In the genomic region with DNA sequence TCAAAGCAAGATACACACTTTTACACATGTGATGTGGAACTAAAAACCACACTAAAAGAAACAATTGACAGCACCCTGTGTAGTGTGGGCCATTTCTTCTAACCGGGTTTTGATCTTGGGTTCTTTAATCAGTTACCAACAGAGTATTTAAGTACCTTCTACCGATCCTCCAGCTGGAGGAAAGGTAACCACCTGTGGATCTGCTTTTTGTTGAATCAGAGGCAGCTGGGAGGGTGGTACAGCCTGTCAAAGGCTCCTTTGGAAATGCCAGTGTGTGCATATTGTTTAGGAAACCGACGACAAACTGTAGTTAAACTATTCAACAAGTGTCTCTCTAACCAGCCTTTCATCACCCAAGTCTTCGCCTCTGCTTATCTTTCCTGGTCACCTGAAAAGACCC, we compare ENCODE assay signal across 16 mouse cellular contexts. TPM values are rescaled to one million over a fixed set of nuclear protein-coding genes. Genes with fewer than 3 reads are reported as not detected.
DNase-seq lines count a peak whose midpoint lies in the region; ATAC-seq lines count a peak whose summit lies in the region.
"Had no signal": no experiment of that assay in that cellular context is flagged by ENCODE, and none has a peak within 500 bp of the region (broad histone marks: within the 10 kb centered on the region; RNA-seq: fewer than 3 reads in every experiment).

No protein-coding gene starts in this region.

- no peak overlapping the region for H3K9ac ChIP-seq in kidney, embryonic 16.5 days (replicated peaks; ENCODE audit: low read length)
- H3K9ac ChIP-seq in lung, embryonic 16.5 days (ENCODE audit: low read length) = peak overlapping the region; percentile 92; the same call in 1 of the 2 replicates
- H3K9ac ChIP-seq in embryonic facial prominence, embryonic 13.5 days = no peak overlapping the region

- peaks cover 9% of the 10 kb centered on the region for H3K9me3 ChIP-seq in kidney, embryonic 16.5 days (ENCODE audit: low read length)
- H3K9me3 ChIP-seq in lung, embryonic 16.5 days (ENCODE audit: control insufficient read depth, low read length) = no peaks in the 10 kb centered on the region
- peaks cover 5% of the 10 kb centered on the region; the same call in 1 of the 2 replicates for H3K9me3 ChIP-seq in embryonic facial prominence, embryonic 13.5 days
- H3K9me3 ChIP-seq: G1E had no signal

- ATAC-seq in kidney, embryonic 16.5 days (ENCODE audit: low FRiP score, low TSS enrichment) = no peak
- ATAC-seq in lung, embryonic 16.5 days (ENCODE audit: low read depth) = no peak
- ATAC-seq in embryonic facial prominence, embryonic 13.5 days (ENCODE audit: insufficient number of reproducible peaks, insufficient read depth, low FRiP score, low TSS enrichment, low read depth) = no peak

- peak overlapping the region; percentile 62; the same call in 1 of the 2 replicates for H3K4me2 ChIP-seq in kidney, embryonic 16.5 days (replicated peaks; ENCODE audit: low read depth, low read length)
- H3K4me2 ChIP-seq in lung, embryonic 16.5 days (ENCODE audit: low read depth, low read length) = peak overlapping the region; percentile 92
- peak overlapping the region; percentile 77 for H3K4me2 ChIP-seq in embryonic facial prominence, embryonic 13.5 days

- no peak for DNase-seq in kidney, postnatal 4 days
- no peak for DNase-seq in lung, postnatal 25 days (ENCODE audit: low spot score)
- peak; percentile 40 for DNase-seq in ES-CJ7 (ENCODE audit: low read depth, low spot score)
- no peak for DNase-seq in neural tube, embryonic 10.5 days (ENCODE audit: extremely low spot score, low spot score)
- no peak for DNase-seq in left cerebral cortex, postnatal 25 days (ENCODE audit: low spot score in 2 of 2)
- DNase-seq: cerebellum, postnatal 14 days; embryo, embryonic 11 days; gastrocnemius, postnatal 10 days; midbrain, embryonic 14.5 days; right cerebral cortex, adult 18-20 months; thymus, postnatal 14 days had no signal

- WGBS in kidney, embryonic 16.5 days = 41% methylated on average over 5 of the region's 5 CpGs
- WGBS in lung, embryonic 16.5 days = 18% methylated on average over 5 of the region's 5 CpGs
- 13% methylated on average over 5 of the region's 5 CpGs for WGBS in embryonic facial prominence, embryonic 13.5 days

- H3K4me3 ChIP-seq in kidney, embryonic 16.5 days (ENCODE audit: low read length) = no peak overlapping the region
- H3K4me3 ChIP-seq in lung, embryonic 16.5 days (ENCODE audit: low read length) = peak overlapping the region; percentile 89
- no peak overlapping the region for H3K4me3 ChIP-seq in embryonic facial prominence, embryonic 13.5 days
- H3K4me3 ChIP-seq: erythroblast, embryonic 14.5 days had no signal

- intact Hi-C loops in left cerebral cortex, postnatal 25 days (cut with DNase I) = loop anchor here (5.0 to 10.0 kb wide), 2 partner anchors 156 to 211 kb away; no protein-coding TSS in a partner anchor

- H3K27ac ChIP-seq in kidney, embryonic 16.5 days (ENCODE audit: low read length) = no peak overlapping the region
- peak overlapping the region; percentile 96 for H3K27ac ChIP-seq in lung, embryonic 16.5 days (ENCODE audit: low read length)
- H3K27ac ChIP-seq in embryonic facial prominence, embryonic 13.5 days = no peak overlapping the region

- H3K27me3 ChIP-seq in kidney, embryonic 16.5 days (ENCODE audit: insufficient read depth, low read length) = no peaks in the 10 kb centered on the region
- no peaks in the 10 kb centered on the region for H3K27me3 ChIP-seq in lung, embryonic 16.5 days (ENCODE audit: control insufficient read depth, insufficient read depth, low read depth, low read length)
- H3K27me3 ChIP-seq in embryonic facial prominence, embryonic 13.5 days = no peaks in the 10 kb centered on the region

- H3K36me3 ChIP-seq in kidney, embryonic 16.5 days (ENCODE audit: insufficient read depth, low read length) = 0 out of 2 replicates have a peak, but pooled peaks cover 7% of the 10 kb centered on the region
- no peaks in the 10 kb centered on the region for H3K36me3 ChIP-seq in lung, embryonic 16.5 days (ENCODE audit: control insufficient read depth, insufficient read depth, low read length)
- peaks cover 6% of the 10 kb centered on the region; the same call in 1 of the 2 replicates for H3K36me3 ChIP-seq in embryonic facial prominence, embryonic 13.5 days
- H3K36me3 ChIP-seq: G1E had no signal

- H3K4me1 ChIP-seq in kidney, embryonic 16.5 days (ENCODE audit: insufficient read depth, low read length) = peaks cover 27% of the 10 kb centered on the region
- H3K4me1 ChIP-seq in lung, embryonic 16.5 days (replicated peaks; ENCODE audit: control insufficient read depth, insufficient read depth, low read length) = peaks cover 15% of the 10 kb centered on the region; the same call in 1 of the 2 replicates
- H3K4me1 ChIP-seq in embryonic facial prominence, embryonic 13.5 days = peaks cover 24% of the 10 kb centered on the region

RNA-seq across cellular contexts. Expression of a gene that starts 1.5 kb away (rescaled TPM):
- polyA plus RNA-seq in kidney, embryonic 16.5 days (2015; fragmentation: Nextera tagmentation; extraction: Ambion mirVana) = 60.6 and 69.6 TPM in 2 replicates
- polyA plus RNA-seq in lung, embryonic 16.5 days (2015; fragmentation: Nextera tagmentation; extraction: Ambion mirVana) = 80.9 and 84.2 TPM in 2 replicates
- 78.9 and 87.3 TPM in 2 replicates for polyA plus RNA-seq in embryonic facial prominence, embryonic 13.5 days (2015; fragmentation: Nextera tagmentation; extraction: Ambion mirVana)
- total RNA-seq in left cerebral cortex, postnatal 25 days (2021) = 1 to 10 TPM; 7.5 to 8.9 TPM
- polyA plus RNA-seq: erythroblast, embryonic 14.5 days; G1E had no signal
